Mouse (Mus musculus) MN1 (cell line): Measurements from ENCODE around the gene Prkn.

Experiments
- DNase-seq: peaks from one replicate; pipeline ENCODE4 v3.0.0-alpha.2; 2016; ENCODE audit warnings: low spot score

Prkn gene

GRCm38 (mm10) chr17:10997291-10997690 is 157.1 kb downstream of the Prkn start:
- DNase-seq: no peak

DNA sequence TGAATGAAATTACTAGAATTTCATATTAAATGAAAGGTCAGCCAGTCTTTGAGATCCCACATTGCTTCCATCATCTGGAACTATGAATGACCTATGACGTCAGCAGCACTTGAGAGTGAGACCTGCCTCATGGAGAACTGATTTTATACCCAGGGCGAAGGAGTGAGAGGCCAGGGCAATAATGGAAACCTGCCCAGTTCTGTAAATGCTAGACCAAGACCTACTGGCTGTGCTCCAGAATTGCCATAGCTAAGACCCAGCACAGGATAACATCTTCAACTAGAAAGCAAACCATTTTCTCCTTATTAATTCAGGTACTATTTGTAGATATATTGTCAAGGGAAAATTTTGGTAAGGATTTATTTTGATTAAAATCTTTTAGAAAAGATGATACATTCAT is 183.2 kb downstream of the Prkn start:
- DNase-seq: no peak

DNA sequence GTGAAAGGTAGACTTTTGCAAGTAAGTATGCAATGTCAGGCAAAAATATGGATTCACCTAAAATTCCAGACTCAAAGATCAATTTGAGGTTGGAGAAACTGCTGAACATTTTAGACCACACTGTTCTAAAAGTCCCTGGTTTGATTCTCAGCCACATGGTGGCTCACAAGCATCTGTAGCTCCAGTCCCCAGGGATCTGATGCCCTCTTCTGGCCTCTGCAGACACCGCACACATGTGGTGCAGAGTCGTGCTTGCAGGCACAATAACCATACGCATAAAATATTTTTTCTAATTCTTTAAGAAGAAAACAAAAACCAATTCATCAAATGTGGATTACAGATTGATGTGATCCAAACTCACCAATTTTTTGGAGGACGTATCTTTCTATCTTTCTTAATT is 189.2 kb downstream of the Prkn start:
- no peak for DNase-seq

DNA sequence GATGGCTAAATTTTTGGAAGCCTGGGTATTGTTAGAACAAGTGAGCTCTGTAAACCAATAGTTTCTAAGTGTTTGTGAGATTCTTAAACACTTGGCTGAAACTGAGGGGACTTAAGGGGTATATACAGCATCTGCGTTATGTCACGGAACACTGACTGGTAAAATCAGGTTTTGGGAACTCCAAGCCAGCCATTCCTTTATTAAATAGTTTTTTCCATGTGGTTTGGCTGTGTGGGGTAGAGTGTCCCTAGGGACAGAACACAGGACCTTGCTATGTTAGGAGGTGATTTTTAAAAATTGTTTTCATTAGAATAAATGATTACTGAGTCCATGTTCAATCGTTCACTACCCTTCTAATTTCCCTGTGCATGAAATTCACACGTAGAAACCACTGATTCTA is 190.8 kb downstream of the Prkn start:
- no peak for DNase-seq

DNA sequence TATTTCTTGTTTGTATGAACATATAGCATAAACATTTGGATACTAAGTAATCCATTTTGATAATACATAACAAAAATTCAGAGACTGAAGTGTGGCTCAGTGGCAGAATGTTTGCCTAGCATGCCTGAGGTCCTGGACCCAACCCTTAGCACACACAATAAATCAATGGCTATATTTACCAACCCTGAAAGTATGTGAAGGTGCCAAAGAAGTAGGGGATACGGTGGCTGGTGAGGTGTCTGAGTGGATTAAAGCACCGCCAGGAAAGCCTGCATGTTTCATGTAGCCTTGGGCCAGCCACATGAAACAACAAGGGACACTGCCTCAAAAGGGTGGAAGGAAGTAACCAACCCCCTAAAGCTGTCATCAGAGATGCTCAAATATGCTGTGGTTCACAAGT is 192.2 kb downstream of the Prkn start:
- no peak for DNase-seq

DNA sequence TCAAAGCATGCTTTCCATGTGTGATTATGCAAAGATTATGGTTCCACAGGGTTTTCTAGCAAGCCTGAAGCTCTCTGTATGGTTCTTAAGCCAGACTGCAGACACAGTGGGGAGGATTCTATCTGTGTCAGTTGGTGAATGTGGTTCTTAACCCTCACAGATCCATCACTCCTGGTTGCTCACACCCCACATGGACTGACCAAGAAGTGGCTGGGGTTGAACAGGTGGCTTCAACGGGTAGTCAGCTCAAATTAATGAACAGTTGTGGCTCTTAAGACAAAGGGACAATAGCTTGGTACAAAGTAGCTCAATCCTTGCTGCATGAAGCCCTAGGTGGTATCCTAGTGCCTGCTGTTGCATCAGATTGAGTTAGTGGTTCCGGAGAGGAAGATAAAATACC is 193.4 kb downstream of the Prkn start:
- no peak for DNase-seq

DNA sequence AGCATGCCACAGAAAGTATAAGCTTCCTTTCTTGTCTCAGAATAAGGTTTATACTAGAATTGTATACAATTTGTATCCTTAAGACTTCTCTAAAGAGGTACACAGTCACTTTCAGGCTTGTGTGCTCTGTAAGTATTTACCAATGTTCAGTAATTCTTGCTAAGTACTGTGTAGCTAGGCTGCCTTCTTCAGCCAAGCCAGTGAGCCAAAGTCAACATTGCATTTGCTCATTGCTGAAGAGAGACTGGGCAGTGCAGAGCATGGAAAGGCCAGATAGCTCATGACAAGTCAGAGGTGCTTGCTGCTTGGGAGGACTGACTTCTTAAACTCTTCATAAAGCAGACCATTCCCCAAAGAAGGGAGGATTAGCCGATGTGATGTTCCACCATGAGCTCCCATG is 198.1 kb downstream of the Prkn start:
- no peak for DNase-seq

- no peak for DNase-seq
These were observed 218.8 kb downstream of the Prkn start for GRCm38 (mm10) chr17:11058986-11059385.

DNA sequence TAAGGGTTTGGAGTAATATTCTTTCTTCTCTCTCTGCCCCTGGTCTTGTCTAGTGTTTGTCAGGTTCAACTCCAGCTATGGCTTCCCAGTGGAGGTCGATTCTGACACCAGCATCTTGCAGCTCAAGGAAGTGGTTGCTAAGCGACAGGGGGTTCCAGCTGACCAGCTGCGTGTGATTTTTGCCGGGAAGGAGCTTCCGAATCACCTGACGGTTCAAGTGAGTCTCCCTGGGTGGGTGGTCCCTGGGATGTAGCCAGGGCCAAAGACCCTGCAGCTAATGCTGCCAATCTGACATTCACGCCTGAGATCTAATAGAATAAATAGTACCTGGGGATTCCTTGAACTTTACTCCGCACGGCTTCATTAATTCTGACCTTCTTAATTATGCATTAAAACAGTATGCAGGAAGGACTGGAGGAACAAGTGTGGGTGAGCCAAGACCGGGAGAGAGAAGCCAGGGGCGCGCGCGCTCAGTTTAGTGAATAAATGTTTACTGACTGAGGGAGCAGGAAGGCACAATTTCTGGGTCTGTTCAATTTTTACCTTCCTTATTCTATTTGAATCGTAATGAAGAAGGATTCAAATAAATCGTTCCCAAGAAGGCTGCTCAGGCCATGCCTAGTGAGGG is 227.0 kb downstream of the Prkn start:
- DNase-seq: no peak

DNA sequence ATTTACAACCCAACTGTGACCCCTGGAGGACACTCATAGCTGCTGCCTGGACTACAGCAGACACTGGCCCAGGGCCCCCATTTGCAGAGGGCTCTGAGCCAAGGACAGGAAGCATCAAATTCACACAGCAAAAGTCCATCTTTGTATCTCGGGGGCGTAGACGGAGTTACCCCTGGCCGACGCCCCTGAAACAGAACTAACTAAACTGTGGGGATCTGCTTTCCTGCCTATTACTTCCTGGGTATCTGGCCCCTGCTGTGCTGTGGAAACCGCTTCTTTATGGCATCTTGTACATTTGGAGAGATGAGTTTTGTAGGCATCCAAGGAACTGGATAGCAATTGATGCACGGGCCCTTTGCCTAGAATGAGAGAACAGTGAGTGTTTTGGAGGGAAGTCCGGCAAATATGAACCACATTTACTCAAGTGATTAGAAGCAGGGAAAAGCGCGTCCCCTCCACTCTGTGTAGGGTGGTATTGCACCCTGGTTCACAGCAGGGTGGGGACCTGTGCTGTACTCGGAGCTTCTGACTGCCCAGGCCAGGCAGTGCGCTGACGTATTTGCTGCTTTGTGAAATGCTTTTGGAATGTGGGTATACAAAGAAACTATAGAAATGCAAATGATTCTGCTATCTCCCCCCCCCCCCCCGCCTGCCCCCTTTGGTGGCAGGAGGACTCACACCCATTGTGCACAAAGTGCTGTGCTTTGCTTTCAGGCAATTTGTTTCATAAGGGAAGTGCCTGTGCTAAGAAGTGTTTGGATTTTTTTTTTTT is 227.7 kb downstream of the Prkn start:
- DNase-seq: peak; percentile 49

DNA sequence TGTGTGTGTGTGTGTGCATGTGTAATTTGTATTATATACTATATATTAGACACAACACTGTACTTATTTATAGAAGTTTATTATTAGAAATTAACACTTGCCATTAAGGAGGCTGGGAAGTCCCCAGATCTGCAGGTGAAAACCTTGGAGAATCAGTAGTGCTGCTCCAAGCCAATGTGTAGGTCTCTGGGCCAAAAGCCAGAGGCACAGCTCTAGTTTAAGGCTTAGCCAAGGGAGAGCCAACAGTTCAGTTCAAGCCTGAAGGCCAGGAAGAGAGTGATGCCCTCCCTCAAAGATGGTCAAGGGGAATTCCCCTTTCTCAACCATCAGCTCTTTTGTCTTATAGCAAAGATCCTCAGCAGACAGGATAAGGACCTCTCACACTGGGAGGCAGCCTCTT is 230.8 kb downstream of the Prkn start:
- DNase-seq: no peak

DNA sequence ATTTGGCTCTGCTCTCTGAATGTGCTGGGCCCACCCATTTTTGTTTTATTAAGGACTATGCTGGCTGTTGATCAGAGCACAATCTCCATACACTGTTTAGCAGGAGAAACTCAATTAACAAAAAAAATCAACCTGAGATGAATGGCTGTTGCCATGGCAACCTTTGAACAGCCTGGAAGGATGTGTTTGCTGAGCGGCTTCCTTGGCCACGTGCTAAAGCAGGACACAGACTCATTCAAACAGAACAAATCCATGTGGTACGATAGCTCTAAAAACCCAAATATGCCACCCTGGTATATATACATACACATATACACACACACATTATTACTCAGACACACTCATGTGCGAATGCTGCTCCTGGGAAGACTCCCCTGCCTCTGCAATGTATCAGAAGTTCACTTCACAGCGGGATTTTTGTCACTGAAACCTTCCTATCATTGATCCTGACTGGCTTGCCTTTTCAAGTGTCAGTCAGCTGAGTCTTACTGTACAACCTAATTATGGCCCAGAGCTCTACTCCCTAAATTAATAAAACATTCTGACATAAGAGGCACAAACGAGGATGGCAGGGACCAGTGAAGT is 236.2 kb downstream of the Prkn start:
- no peak for DNase-seq

- no peak for DNase-seq
These were observed 246.3 kb downstream of the Prkn start for GRCm38 (mm10) chr17:11086492-11086891.

GRCm38 (mm10) chr17:11087088-11087487 is 246.9 kb downstream of the Prkn start:
- DNase-seq: no peak

- no peak for DNase-seq
These were observed 247.6 kb downstream of the Prkn start for GRCm38 (mm10) chr17:11087823-11088222.

DNA sequence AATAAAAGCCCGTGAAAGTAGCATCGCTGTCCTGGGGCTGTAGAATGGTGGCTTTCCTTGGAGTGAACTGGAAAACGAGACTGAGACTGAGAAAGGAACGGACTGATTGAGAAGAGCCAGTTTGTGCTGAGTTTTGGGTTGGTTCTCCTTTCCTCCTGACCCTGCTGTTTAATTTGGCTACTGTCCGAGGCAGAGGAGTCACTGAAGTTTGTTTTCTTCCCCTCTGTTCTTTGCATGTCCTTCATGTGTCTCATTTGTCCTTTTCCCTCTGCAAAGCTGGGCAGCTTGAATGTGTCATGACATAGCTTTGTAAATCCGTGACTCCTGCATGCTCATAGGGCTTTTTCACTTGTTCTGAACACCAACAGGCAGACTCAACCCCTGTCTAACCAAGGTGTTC is 249.2 kb downstream of the Prkn start:
- no peak for DNase-seq

GRCm38 (mm10) chr17:11092900-11093299 is 252.7 kb downstream of the Prkn start:
- no peak for DNase-seq

DNA sequence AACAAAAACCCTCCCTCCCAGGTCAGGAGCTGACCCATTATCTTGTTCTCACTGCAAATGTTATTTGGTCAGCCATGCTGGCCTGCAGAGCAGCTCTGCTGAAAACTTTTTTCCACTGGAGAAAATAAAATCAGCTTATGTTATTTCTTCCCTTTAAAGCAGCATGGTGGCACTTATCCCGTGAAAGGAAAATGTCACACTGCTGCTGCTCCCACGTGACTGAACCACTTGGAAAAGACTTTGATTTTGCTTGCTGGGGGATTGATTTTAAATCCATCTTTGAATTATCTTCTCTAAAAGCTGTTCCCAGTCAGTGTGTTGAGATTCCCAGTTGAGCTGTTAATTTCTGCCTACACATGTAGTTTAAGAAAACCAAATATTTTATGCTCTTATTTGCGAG is 253.1 kb downstream of the Prkn start:
- DNase-seq: no peak

DNA sequence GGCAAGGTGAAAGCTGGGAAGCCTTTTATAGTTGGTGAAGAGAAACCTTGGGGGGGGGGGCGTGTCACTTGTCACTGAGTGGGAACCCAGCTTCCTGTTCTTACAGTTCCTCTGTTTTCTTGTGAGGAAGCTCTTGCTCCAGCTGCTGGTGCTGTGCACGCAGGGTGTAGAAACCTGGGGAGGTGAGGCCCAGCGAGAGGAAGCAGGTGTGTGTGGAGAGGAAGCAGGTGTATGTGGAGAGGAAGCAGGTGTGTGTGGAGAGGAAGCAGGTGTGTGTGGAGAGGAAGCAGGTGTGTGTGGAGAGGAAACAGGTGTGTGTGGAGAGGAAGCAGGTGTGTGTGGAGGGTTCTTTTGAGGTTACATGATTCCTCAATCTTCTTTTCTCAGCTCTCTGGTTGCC is 266.8 kb downstream of the Prkn start:
- DNase-seq: no peak

- no peak for DNase-seq
These were observed 267.7 kb downstream of the Prkn start for GRCm38 (mm10) chr17:11107916-11108315.

DNA sequence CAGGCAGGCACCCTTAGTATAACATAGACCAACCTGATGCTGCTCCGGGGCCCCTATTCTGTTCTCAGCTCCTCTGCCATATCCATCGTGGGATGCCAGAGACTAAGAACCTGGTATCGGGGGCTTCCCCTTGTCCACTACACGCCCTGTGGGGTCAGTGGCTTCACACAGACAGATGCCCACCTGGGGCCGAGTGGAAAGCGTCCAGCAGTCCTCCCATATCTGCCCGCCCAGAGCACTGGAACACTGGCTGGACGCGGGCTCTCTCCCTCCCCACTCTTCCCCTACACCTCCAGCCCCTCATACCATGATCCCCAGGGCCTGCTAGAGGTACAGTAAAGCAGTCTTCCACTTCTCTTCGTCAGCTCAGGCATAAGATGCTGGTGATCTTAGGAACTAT is 277.3 kb downstream of the Prkn start:
- DNase-seq: no peak

GRCm38 (mm10) chr17:11124048-11124447 is 283.9 kb downstream of the Prkn start:
- no peak for DNase-seq

GRCm38 (mm10) chr17:11127217-11127616 is 287.0 kb downstream of the Prkn start:
- no peak for DNase-seq

DNA sequence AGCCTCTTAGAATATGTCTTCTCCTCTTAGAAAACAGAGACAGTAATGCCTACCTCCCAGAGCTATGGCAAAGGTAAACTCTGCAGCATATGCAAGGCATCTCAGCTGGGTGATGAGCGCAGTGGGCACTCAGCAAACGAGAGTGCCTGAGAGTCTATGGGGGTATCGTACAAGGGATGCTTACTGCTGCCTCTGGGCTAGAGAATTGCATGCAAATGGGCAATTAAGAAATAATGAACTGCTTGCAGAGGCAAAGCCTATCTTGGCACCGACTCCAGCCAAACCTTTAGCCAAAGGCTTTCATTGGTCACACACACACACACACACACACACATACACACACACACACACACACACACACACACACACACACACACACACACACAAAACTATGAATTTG is 290.7 kb downstream of the Prkn start:
- DNase-seq: no peak
